Mouse (Mus musculus): ENCODE measurements around the gene Pla2g2d.

Pla2g2d gene

DNA sequence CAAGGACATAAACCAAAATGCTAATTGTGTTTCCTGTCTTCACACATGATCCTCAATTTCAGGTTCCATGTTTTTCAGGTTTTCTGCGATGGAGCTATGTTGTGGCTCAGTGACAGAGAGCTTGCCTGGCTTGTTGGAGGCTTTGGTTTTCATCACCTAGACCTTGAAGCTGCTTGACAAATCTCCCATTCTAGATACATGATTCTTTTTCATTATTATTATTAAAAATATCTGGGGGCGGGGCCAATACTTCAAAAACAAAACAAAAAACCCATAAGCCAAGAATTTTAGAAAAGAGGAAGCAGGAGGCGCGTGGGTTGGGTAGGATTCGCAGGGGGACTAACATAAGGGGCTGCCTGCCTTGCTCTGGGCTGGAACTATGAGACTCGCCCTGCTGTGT lies at the start of gene Pla2g2d:
TSS of gene Pla2g2d (plus strand) at position 301 of the 400 bp plus-strand sequence.
- no peak for DNase-seq (ENCODE audit: low spot score)

DNA sequence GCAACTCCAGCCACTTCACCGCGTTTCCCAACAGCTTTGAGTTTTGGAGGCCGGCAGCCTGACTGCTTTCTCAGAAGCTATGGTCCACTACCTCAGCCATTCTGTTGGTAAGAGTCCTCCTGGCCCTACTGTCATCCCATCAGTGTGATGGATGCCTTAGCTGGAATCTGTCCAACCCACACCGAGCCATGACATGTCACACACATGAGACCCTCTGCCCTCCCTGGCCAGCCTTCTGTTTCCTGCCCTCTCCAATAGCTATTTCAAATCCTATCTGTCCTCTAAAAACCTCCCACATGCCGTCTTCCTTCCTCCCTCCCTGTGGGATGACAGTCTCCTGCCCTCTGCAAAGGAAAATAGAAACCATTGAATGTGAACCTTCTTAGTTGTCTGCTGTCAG lies 49.8 kb upstream of the Pla2g2d start:
- no peak for DNase-seq (ENCODE audit: low spot score)

DNA sequence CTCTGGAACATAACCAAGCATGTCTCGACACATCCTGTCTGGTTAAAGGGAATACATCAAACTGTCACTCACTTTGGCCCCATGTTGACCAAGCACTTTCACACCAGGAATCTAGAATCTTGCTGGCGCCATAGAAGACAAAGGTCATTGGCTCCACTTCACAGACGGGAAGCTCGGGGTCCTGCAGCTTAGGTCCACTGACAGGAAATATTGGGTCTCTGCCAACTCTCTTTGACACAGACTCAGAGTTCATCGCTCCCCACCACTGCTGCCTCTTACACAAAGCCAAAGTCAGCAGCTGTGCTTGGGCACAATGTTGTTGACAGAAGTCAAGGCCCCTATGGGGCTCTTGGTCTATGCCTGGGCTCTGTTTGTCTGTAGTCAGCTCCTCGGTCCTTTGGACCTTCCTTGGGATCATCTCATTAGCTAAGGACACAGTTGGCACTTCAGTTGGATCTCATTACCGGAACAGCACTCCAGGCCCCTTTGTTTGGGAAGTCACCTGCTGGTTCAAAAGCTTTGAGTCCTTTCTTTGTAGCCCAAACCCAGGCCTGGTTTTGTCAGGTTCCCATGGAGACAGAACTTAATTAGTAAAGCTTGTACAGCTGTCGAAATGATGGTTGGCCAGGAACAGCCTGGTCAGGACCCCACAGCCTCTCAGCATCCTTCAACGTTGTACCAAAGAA lies 46.4 kb upstream of the Pla2g2d start:
- no peak for DNase-seq (ENCODE audit: low spot score)

DNA sequence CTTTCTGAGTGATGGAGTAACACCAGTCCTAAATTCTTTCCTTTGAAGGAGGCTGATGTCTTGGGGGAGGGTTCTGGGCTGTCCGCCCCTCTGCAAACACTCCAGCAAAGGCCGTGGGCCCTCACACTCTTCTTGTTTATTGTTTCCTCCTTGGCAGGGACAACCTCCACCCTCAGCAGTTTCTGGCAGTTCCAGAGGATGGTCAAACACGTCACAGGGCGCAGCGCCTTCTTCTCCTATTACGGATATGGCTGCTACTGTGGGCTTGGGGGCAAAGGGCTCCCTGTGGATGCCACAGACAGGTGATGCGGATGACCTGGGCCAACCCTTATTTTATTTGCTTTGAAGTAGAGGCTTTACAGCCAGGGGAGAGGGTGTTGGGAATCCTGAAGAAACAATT lies 41.4 kb upstream of the Pla2g2d start:
- no peak for DNase-seq (ENCODE audit: low spot score)

DNA sequence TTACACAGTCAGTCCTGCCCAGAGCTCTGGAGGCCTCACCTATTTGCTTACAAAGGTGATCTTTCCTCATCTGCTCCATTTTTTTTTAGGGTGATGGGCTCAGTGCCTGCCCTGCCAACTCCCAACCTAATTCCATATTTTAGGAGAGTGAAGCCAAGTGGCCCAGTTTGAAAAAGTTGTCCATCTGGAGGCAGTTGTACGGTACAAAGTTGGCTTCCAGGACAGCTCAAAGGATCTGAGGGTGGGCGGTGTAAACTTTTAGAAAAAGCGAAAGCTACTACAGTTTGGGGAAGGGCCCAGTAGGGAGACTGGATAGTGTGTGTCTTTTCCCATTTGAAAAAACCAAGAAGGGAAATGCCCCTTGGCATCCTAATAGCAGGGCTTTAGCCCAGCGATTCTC lies 40.7 kb upstream of the Pla2g2d start:
- DNase-seq (ENCODE audit: low spot score) = no peak

DNA sequence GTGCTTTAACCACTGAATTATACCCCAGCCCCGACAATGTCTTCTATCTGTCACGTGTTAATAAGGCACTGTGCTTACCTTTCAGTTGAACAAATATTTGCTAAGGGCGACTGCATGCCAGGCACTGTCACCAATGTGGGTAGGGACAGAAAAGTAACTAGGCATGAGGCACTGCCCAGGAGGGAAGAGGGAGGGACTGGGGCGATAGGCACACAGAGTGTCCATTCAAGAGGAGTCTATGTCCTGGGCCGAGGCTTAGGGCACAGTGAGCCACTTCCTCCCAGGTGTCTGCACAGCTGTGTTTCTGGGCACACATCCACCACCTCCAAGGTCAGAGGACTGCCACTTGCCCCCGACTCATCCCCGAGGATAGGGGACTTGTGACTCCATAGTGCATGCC lies 38.5 kb upstream of the Pla2g2d start, which contains the start of gene Ubxn10:
TSS of gene Ubxn10 (minus strand) at position 137 of the 400 bp plus-strand sequence.
- no peak for DNase-seq (ENCODE audit: low spot score)

DNA sequence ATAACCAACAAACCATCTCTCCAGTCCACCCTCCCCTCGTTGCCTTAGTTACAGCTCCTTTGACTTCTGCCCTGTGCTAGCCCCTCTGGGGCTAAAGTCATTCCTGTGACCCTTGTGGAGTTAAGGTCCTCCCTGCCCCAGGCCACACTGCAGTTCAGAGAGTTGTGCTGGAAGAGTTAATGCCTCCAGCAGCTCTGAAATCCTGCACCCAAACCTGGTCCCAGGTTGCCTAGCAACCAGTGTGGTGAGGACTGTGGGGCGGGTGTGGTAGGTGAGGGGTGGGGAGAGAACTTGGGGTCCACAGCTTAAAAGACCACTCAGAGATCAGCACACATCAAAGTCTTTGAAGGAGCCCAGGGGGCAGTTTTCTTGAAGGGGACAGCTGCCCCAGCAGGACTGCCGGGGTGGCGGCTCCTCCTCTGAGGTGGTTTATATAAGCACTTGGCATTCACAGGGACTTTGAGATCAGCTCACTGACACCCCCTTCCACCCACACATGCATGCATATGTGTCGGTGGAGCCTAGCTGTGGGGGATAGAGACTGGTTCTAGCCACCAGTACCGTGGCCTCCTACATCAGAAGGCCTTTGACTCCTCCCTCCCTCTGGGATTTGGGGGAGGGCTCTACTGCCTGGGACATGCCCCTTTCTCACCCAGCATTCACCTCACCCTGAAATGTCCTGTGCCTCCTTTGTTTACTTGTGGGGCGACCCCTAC lies 36.2 kb upstream of the Pla2g2d start:
- DNase-seq (ENCODE audit: low spot score) = no peak

DNA sequence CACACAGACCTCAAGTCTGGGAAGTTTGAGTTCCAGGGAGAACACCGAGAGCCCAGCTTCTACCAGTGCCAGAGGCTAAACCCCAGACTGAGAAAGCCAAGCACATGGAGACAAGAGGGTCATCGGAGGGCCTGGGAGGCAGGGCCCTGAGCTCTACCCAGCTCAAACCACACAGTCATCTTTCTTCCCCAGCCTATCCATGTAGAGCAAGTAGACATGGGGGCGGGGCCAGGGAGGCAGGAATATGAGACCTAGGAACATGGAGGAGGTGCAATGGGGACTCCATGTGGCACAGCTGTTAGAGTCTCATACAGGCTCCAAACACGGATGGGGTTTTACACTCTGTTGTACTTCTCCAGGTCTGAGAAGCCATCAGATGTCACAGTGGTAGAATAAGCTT lies 29.7 kb upstream of the Pla2g2d start:
- no peak for DNase-seq (ENCODE audit: low spot score)

GRCm38 (mm10) chr4:138746866-138747265 lies 28.7 kb upstream of the Pla2g2d start:
- DNase-seq (ENCODE audit: low spot score) = no peak

- no peak for DNase-seq (ENCODE audit: low spot score)
These were observed 27.7 kb upstream of the Pla2g2d start for GRCm38 (mm10) chr4:138747851-138748250.

DNA sequence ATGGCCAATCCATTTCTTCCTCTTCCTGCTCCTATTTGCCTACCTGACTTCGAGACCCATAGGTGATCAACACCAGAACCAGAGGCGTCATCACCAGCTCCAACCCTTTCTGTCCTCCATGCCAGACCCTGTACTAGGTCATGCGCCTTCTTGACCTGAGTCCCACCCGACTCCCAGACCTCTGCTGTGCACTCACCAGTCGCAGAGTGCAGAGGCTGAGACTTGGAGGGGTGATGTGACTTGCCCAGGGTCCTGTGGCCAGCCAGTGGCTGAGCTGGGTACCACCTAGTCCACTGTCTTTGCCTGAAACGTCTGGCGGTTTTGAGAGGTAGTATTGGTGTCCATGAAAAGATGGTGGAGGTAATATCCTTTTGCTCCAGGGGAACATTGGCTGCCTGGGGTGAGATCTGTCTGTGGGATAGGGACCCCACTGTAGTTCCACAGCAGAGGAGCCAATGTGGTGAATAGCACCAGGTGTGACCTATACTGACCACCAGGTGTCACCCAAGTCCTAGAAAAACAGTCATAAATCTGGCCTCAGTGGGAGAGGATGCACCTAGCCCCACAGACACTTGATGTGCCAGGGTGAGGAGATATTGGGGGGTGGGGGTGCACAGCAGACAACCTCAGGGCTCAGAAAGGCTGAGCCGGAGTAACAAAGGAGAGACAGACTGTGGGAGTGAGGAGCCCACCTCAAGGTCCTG lies 27.0 kb upstream of the Pla2g2d start:
- no peak for DNase-seq (ENCODE audit: low spot score)

GRCm38 (mm10) chr4:138752603-138753002 lies 22.9 kb upstream of the Pla2g2d start:
- no peak for DNase-seq (ENCODE audit: low spot score)

DNA sequence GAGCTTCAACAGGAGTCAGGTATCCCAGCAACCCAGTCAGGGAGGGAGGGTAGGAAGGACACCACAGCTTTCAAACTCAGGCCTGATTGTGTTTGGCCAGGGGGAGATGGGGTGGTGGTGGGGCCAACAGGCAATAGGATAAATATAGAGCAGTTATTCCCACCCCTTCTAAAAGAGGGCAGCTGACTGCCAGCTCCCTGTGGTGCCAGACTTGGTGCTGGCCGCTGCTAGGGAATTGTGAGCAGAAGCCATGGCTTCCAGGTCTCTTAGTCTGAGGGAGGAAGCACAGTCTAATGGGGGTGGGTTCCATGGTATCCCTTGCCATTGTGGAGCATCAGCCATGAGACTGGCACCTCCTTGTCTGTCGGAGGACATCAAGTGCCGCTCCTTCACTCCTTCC lies 21.9 kb upstream of the Pla2g2d start:
- DNase-seq (ENCODE audit: low spot score) = no peak

DNA sequence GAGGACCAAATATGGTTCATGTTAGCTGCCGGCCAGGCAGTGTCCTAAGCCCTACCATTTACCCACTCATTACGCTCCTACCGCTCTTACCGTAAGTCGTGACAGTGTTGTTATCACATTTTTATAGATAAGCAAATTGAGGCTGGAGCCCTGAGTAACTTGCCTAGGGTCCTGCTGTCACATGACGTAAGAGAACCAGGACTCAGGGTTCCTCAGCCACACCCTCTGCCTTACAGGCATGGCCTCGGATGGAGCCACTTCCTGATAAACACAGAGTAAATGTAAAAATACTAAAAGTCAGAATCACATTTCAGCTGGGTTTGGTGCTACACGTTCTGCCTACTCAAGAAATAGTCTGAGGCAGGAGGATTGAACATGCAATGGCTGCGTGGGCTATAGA lies 21.1 kb upstream of the Pla2g2d start:
- no peak for DNase-seq (ENCODE audit: low spot score)

DNA sequence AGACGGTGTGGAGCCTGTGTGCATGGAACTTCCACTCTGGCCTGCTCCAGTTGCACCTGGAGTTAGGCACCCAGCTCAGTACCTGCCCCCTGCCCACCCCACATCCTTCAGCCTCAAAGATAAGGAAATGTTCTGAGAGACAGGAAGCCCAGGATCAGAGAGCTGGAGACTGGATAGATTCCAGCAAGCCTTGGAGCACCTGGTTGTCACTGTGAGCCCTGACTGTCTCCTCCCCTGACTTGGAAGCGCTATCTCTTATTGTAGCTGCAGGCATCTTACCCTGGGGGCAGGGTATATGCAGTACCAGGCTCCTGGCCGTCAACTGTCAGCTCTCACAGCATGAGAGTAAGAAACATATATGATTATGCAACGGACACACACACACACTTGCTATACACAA lies 20.1 kb upstream of the Pla2g2d start:
- no peak for DNase-seq (ENCODE audit: low spot score)

DNA sequence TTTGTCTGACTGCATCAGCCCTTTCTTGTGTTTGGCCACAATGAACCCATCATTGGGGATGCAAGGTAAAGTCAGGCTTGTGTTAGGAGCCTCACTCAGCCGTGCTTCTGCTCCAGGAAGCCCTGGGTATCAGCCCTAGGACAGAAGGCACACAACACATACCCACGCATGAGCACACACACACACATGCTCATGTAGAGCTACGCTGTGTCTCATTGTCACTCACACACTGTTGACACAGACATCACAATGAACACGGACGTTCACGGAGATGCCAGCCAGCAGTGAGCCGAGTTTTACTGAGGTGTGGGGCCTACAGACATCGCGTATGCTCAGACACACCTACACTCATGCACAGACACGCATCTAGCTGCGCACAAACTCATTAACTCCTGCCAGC lies 19.6 kb upstream of the Pla2g2d start:
- DNase-seq (ENCODE audit: low spot score) = no peak

- no peak for DNase-seq (ENCODE audit: low spot score)
These were observed 18.1 kb upstream of the Pla2g2d start, which contains the start of gene Pla2g2f for GRCm38 (mm10) chr4:138757416-138757815. Gene Pla2g2f, minus strand, starts transcription at chr4:138757626.

- no peak for DNase-seq (ENCODE audit: low spot score)
These were observed 13.3 kb upstream of the Pla2g2d start for GRCm38 (mm10) chr4:138762266-138762665.

DNA sequence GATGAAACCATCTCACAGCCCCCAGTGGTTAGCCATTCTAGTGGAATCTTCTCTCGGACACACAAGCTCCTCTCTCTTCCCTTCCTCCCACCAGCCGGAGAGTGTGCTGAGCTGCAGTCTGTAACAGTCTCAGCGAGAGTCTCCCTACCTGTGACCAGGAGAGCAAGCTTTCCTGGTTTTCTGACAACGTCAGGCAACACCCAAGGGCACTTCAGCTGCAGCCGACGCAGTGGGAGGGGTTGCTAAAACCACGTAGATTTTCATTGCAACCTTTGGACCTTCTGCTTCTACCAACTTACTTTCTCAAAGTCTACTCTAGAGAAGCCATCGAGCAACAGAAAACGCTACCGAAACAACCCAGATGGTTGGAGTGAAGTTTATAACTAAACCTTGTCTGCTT lies 3.6 kb upstream of the Pla2g2d start:
- no peak for DNase-seq (ENCODE audit: low spot score)

DNA sequence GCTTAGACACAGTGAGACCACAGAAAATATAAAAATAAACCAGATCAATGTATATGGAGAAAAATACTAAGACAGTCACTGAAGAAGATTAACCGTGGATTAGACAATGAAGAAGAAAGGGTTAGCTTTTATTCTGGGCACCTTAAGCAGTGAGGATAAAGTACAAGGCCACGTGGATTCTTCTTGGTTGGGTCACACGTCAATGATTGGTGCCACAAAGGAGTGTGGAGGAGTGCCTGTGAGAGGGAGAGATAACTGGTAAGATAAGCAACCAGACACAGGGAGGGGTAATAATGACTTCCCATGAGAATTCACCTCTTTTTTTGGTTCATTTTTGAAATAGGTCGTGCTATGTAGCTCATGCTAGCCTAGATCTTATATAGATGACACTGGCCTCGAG lies 3.1 kb upstream of the Pla2g2d start:
- no peak for DNase-seq (ENCODE audit: low spot score)

DNA sequence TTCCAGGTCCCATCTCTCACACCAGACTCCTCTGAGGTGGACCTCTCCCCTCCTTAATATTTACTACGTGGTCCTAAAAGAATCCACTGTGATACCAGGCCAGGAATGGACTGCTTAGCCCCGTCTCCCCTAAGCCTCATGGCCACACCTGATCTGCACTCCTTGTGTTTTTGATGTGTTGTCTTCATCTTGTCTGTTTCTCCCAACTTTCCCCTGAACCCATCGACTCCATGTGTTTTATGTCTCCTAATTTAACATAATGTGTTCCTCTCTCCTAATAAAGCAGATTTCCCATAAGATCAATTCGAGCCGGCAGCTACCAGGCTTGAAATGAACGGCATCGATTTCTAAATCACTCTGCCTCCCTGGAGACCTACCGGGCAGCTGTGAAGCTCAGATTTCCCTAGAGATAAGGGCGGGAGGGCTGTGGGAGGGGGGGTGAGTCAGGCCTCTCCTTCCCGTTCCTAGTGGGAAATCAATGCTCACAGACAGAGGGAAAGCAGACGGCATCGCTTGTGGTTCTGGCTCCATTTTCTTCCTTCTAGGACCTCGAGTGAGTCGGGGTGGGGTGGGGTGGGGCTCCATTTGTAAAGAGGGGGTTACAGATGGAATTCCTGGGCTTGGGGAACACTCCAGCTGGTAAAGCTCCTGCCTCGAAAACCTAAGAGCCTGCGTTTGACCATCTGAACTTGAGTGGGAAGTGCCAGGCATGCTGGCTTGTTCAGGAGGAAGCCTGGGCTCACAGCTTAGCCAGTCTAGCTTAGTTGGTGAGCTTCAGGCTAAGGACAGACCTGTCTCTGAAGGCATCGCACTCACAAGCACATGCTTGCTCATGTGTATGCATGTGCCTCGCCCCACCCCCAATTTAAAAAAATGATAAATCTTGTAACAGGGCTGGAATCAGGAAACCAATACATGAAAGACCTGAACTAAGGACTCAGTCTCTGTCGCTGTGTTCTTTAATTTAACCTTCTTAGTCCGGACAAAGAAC lies 2.2 kb downstream of the Pla2g2d start:
- no peak for DNase-seq (ENCODE audit: low spot score)

GRCm38 (mm10) chr4:138780300-138780699 lies 4.8 kb downstream of the Pla2g2d start:
- DNase-seq (ENCODE audit: low spot score) = no peak
